Mouse (Mus musculus): ENCODE results near the gene Gm13083.
"Not testable (repeated sequence)": the region's sequence is repeated elsewhere in the genome, so short reads cannot be mapped to it uniquely, and the experiment has no call there.

Gene Gm13083

DNA sequence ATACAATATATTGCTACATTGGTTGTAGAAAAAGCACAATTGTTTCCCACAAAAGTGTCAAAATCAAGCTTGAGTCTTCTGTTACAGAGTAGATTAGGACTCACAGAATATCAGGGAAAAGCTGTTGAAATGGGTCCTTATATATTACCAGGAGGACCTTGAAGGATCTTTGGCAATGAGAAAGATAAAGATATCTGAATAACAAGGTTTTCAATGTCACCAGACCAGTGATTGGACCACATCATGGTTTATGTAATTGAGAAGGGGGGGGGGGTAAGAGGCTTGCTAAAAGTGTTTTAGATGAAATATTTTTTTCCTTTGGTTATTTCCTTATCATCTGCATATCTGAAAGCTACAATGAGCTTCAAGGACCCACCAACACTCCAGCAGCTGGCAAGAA is at the start of gene Gm13083:
Gene Gm13083, plus strand, starts transcription at position 301 of the 400 bp plus-strand sequence.
- DNase-seq (ENCODE audit: low read depth) = not testable (repeated sequence)

DNA sequence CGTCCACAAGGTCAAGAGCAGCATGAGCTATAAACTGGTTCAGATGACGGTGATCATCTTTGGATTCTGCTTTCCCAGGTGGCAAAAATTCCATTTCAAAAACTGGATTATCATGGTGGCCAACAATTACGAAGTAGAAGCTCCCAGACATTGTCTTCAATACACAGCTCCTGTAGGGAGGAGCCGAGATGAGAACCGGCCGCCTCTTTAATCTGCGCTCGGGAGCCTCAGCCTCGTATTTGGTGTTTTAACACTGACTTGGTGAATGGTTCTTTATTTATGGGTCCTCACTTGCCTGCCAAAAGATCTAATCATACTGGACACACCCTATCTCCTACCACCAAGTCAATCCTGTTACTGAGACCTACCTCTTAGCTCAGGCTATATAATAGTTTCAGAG is 2.9 kb upstream of the Gm13083 start:
- not testable (repeated sequence) for DNase-seq (ENCODE audit: low read depth)

- not testable (repeated sequence) for DNase-seq (ENCODE audit: low read depth)
Measured at GRCm38 (mm10) chr4:143618101-143618500, 3.3 kb downstream of the Gm13083 start.

- not testable (repeated sequence) for DNase-seq (ENCODE audit: low read depth)
Measured at GRCm38 (mm10) chr4:143657146-143657545, 42.3 kb downstream of the Gm13083 start, which contains the start of gene Gm13088. Gene Gm13088 (minus strand): TSS chr4:143657246.

All from induced T-regulatory cell, adult 2 months (primary cell).